Mouse (Mus musculus) cerebellum, adult 2 months (tissue): ENCODE data around the gene Dph7.

Experiments used
- CTCF ChIP-seq: fragments of 200-500 bp; IDR thresholded peaks from 2 replicates; pipeline ENCODE4 v1.5.1; 2011; ENCODE audit warnings: low read depth, mild to moderate bottlenecking, control low read depth, low read length, moderate library complexity, borderline replicate concordance; ENCODE audit not compliant: insufficient read depth
- POLR2A ChIP-seq: fragments of 200-500 bp; IDR thresholded peaks from 2 replicates; pipeline ENCODE4 v1.6.1; 2011; ENCODE audit warnings: low read length, control low read depth, borderline replicate concordance; ENCODE audit not compliant: insufficient read depth

GRCm38 (mm10) chr2:25000544-25001235 is 38.5 kb downstream of the Dph7 start:
- TF ChIP-seq POLR2A (no peak), CTCF (peak; percentile 57; the same call in 1 of the 2 replicates)
